Mouse (Mus musculus) lung, adult 2 months (tissue): ENCODE data around the gene Mum1.

Experiments
- CTCF ChIP-seq: fragments of 200-500 bp; IDR thresholded peaks from 2 replicates; pipeline ENCODE4 v1.5.1; 2011; ENCODE audit warnings: mild to moderate bottlenecking, low read length, control low read depth; ENCODE audit not compliant: insufficient read depth
- POLR2A ChIP-seq: fragments of 200-500 bp; IDR thresholded peaks from 2 replicates; pipeline ENCODE4 v1.6.1; 2011; ENCODE audit warnings: low read depth, mild to moderate bottlenecking, control low read depth, low read length, borderline replicate concordance; ENCODE audit errors: extremely low read depth

- TF ChIP-seq POLR2A (no peak), CTCF (no peak)
Observed at GRCm38 (mm10) chr10:80288097-80288496, 61.9 kb downstream of the Mum1 start.
